Mouse (Mus musculus) T-helper 17 cell (primary cell): Measurements from ENCODE around the gene Tbx15.

ENCODE experiments used
- in situ Hi-C, 2 experiments: fragments of 300-600 bp; cut with MboI, MseI; formaldehyde crosslinking; loops; 1 replicate in 1 of 2; 2 replicates in 1 of 2; pipeline ENCODE4 v1.15.1; 2025; ENCODE audit warnings: high pct_unique_total_duplicates in 2 of 2

Tbx15 gene

GRCm38 (mm10) chr3:99247996-99248801 is 8.0 kb downstream of the Tbx15 start:
- in situ Hi-C loops: loop anchor here in 1 of 2 experiments (10.0 kb wide), 1 partner anchor 1777 kb away; the partner anchor contains the start of gene Cd101

GRCm38 (mm10) chr3:99248831-99249550 is 8.8 kb downstream of the Tbx15 start:
- in situ Hi-C loops: loop anchor here in 1 of 2 experiments (10.0 kb wide), 1 partner anchor 1776 kb away; the partner anchor contains the start of gene Cd101

- in situ Hi-C loops: loop anchor here in 1 of 2 experiments (10.0 kb wide), 1 partner anchor 1775 kb away; the partner anchor contains the start of gene Cd101
Measured at GRCm38 (mm10) chr3:99249551-99249870, 9.3 kb downstream of the Tbx15 start.

GRCm38 (mm10) chr3:99249906-99250305 is 9.7 kb downstream of the Tbx15 start:
- in situ Hi-C loops: loop anchor here (10.0 to 25.0 kb wide), 3 partner anchors 1055 to 1775 kb away; partner anchors contain the start of genes Cd101 (in 1 of the 2) and Trim45 (in 1 of the 2)

DNA sequence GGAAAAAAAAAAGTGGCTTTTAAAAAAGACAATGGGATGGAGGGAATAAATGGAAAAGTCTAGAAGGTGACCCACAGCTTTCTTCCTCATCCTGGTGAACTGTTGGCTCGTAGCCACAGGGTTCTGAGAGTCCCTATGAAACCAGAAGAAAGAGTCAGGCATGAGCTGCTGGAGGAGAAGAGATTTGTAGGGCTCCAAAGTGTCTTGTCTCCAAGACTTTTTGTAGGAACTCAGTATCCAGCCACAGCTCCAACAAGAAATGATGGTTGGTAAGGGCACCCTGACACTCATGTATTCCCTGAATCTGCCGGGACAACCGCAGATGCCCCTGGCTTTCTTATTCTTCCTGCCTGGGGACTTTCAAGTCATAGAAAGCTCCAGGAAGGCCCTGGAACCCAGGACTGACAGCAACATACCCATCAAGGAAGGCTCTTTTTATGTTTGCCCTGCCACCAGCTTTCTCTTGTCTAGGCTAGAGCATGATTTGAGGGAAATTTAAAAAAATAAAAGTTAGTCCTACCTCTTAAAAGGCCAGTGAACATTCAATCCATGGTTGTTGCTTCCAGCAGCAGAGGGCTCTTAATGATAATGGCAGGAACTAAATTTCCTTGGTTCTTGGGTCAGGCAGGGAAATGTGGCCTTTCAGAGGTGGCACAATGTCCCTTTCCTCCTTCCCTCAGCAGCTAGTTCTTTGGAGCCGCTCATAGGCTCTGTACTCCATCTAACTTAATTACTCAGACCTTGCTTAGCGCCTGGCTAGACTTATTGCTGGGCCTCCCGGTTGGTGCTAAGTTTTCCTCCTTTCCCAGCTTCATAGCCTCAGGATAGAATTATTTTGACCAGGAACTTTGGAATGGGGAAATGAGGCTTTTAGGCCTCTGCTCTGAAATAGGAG is 11.3 kb downstream of the Tbx15 start:
- in situ Hi-C loops: loop anchor here in 1 of 2 experiments (10.0 to 25.0 kb wide), 2 partner anchors 1053 to 1661 kb away; partner anchors contain the start of gene Trim45

DNA sequence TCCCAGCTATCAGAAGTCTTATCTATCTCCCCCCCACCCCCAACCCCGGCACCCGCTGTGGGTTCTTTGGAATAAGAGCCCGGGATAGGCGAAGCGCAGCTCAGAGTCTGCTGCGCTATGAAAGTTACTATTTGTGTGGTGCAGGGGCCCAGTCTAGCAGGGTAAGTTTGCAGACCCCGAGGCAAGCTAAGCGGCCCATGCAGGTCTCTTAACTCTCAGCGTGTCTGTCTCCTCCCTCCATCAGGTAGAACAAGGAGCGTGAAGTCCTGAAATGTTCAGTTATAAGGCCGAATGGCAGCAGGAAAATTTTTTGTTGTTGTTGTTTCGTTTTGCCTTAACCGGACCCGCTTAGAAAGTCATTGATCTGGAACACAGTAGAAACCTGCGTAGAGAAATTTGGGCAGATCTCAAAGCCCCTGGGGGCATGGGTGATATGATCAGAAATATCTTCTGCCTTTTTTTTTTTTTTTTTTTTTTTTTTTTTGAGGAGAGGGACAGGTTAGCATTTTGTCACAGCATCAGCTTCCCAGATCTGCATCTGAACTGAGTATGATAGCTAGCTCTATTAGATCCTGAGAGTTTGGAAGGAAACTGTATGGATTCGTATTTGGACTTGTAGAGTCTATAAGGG is 12.4 kb downstream of the Tbx15 start:
- in situ Hi-C loops: loop anchor here in 1 of 2 experiments (10.0 to 25.0 kb wide), 2 partner anchors 1052 to 1660 kb away; partner anchors contain the start of gene Trim45

- in situ Hi-C loops: loop anchor here in 1 of 2 experiments (10.0 to 25.0 kb wide), 2 partner anchors 1052 to 1659 kb away; partner anchors contain the start of gene Trim45
Measured at GRCm38 (mm10) chr3:99253092-99253488, 12.9 kb downstream of the Tbx15 start.

- in situ Hi-C loops: loop anchor here in 1 of 2 experiments (10.0 to 25.0 kb wide), 2 partner anchors 1051 to 1659 kb away; partner anchors contain the start of gene Trim45
Measured at GRCm38 (mm10) chr3:99253497-99254451, 13.6 kb downstream of the Tbx15 start.

DNA sequence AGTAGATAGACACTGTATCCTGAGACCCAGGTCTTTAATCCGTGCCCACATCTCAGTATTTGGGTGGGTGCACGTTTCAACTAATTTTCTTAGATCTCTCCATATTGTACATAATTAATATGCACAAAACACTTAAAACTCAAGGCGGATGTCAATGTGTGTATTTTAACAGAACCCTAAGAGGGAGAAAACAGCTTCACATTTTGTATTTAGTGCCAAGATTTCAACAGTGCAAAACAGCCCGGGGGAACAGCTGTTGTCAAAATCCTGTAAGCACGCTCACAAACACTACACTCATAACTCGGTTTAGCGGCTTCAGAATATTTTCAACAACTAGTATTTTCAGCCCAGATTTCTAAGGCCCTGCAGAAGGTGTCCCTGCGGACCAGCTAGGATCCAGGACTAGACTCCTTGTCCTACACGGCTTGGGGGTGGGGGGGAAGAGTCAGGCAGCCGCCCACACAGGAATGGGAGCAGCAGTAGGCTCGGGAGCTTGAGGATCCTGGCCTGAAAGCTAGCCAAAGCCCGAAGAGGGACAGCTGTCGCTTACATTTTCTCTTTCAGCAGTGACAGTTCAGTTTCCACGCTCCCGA is 14.5 kb downstream of the Tbx15 start:
- in situ Hi-C loops: loop anchor here in 1 of 2 experiments (10.0 to 25.0 kb wide), 2 partner anchors 1050 to 1658 kb away; partner anchors contain the start of gene Trim45

- in situ Hi-C loops: loop anchor here in 1 of 2 experiments (10.0 to 25.0 kb wide), 2 partner anchors 1049 to 1657 kb away; partner anchors contain the start of gene Trim45
Measured at GRCm38 (mm10) chr3:99255411-99256365, 15.5 kb downstream of the Tbx15 start.

- in situ Hi-C loops: loop anchor here in 1 of 2 experiments (10.0 to 25.0 kb wide), 2 partner anchors 1048 to 1656 kb away; partner anchors contain the start of gene Trim45
Measured at GRCm38 (mm10) chr3:99256366-99256750, 16.2 kb downstream of the Tbx15 start.

DNA sequence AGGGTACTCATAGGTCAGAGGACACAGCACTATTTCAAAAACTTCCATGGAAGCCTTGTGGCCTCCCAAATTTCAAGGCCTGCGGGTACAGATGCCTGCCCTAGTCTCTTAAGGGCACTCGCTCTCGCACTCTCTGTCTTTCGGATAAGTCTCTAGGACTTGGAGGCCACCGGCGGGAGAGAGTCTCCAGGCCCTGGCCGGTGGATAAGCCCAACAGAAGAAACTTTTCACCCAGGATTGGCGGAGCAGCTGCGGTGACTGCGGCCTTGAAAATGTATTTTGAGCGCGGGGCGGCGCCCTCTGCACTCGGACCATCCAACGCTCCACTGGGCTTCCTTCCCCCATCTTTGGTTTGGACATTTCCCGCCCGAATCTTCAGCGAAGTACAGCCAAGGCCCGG is 16.6 kb downstream of the Tbx15 start:
- in situ Hi-C loops: loop anchor here in 1 of 2 experiments (10.0 to 25.0 kb wide), 2 partner anchors 1048 to 1656 kb away; partner anchors contain the start of gene Trim45

DNA sequence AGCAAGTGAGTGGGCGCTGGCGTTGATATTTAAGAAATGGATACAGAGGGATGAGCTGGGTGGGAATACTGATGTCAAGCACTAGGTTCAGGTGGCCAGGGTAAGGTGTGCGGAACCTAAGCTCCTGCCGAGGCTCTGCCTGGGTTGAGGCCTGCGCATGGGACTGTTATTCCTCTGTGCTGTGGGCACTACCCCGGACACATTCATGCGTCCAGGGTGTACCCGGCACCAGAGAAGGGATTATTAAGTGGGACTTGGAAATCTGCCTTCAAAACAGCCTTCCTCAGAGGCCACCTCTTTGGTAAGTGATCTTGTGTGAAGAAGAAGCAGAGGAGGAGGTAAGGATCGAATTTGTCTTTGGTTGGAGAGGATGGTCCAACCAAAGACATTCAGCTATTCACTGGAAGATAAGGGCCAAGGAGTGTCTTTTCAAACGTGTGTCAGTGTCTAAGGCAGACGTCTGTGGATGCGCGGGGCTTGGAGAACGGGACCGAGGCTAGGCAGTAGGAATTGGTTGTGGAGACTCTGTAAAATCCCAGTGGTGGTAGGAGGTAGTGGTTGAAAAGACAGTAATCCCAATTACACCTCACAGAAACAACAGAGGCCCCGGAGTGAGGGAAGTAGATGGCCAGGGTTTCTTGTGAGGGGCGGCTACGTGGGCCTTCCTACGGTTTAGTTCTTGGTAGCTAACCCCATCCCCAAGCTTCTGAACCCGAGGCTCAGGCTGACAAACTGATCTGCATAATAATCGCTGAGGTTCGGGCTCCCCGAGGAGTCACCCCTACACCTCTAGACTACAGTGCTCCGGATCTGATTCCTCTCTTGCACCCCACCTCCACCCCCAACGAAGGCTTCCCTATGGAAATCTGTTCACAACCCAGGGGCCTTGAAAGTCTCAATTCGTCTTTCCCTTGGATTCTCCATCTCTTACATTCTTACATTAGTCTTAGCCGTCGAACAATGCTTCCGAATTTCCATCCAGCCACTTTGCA is 17.7 kb downstream of the Tbx15 start:
- in situ Hi-C loops: loop anchor here in 1 of 2 experiments (10.0 to 25.0 kb wide), 2 partner anchors 1047 to 1654 kb away; partner anchors contain the start of gene Trim45

- in situ Hi-C loops: loop anchor here in 1 of 2 experiments (10.0 to 25.0 kb wide), 2 partner anchors 1045 to 1652 kb away; partner anchors contain the start of gene Trim45
Measured at GRCm38 (mm10) chr3:99259741-99260270, 19.6 kb downstream of the Tbx15 start.

DNA sequence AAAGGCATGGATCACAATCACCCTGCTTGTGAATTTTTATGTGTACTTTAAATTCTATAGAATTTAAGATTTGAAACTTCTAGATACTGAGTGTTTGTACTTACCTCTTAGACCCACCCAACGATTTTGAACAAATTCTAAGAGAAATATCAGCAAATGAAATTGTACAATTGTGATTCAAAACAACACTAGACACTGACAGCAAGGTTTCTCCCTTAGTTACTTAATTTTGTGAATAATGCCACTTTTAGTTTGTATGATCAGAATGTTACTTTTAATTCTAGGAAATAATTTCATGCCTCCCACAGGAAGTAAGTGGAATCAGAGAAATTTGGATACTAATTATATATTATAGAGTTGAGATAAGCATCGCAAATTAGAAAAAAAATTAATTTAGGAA is 20.2 kb downstream of the Tbx15 start:
- in situ Hi-C loops: loop anchor here in 1 of 2 experiments (25.0 kb wide), 1 partner anchor 1652 kb away; the partner anchor contains the start of gene Trim45
